Mouse (Mus musculus) small intestine, adult 2 months (tissue): Measurements from ENCODE around the gene Mgat2.
"Not testable (repeated sequence)": the region's sequence is repeated elsewhere in the genome, so short reads cannot be mapped to it uniquely, and the experiment has no call there.

Source experiments
- CTCF ChIP-seq: fragments of 200-500 bp; IDR thresholded peaks from 2 replicates; pipeline ENCODE4 v1.5.1; 2012; ENCODE audit warnings: low read depth, mild to moderate bottlenecking, control low read depth, inconsistent platforms, low read length, moderate library complexity, mixed read lengths; ENCODE audit not compliant: insufficient replicate concordance, insufficient read length; ENCODE audit errors: extremely low read depth
- POLR2A ChIP-seq: fragments of 200-500 bp; IDR thresholded peaks from 2 replicates; pipeline ENCODE4 v1.6.1; 2012; ENCODE audit warnings: low read depth, mild to moderate bottlenecking, control low read depth, inconsistent platforms, low read length, moderate library complexity

DNA sequence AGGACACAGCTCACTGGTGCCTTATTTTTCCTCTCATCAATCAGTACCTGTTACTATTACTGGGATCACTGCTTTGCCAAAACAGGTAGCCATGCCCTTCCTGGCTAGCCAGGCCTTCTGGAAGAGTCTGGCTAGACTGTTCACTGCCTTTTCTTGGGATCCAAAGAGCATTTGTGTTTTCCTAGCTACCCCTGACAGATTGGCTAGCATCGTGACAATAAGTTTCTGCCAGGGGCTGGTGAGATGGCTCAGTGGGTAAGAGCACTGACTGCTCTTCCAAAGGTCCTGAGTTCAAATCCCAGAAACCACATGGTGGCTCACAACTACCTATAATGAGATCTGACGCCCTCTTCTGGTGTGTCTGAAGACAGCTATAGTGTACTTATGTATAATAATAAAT lies 23.3 kb upstream of the Mgat2 start:
- TF ChIP-seq CTCF, POLR2A: not testable (repeated sequence)
